Mouse (Mus musculus) hematopoietic stem cell, adult 5-6 weeks (primary cell): ENCODE results near the gene P2rx2. TPM values are rescaled to one million over a fixed set of nuclear protein-coding genes. Genes with fewer than 3 reads are reported as not detected.

Experiments used
- ATAC-seq, 2 experiments: fragments of 125-278 bp in 1 of 2; replicated peaks in 1 of 2; 2 replicates each; pipeline ENCODE4 v1.8.0; 2016 to 2017; ENCODE audit warnings: inconsistent platforms in 2 of 2, mild to moderate bottlenecking in 2 of 2, moderate number of reproducible peaks in 2 of 2, low read depth in 1 of 2, moderate TSS enrichment in 1 of 2; ENCODE audit not compliant: low FRiP score in 2 of 2, poor library complexity in 2 of 2, severe bottlenecking in 2 of 2, insufficient read depth in 1 of 2, low TSS enrichment in 1 of 2
- total RNA-seq: library from RNA; stranded (forward); fragments of 172-1452, 232-1000 nt; gene quantifications from 2 replicates; pipeline ENCODE4 v1.2.3, GENCODE M21; 2017

Gene P2rx2
- total RNA-seq, 1 experiment from 2014 or later = 0.65 TPM

GRCm38 (mm10) chr5:110347006-110347405 is 4.0 kb upstream of the P2rx2 start:
- no peak for ATAC-seq

- peak; percentile 28 to 33; a peak in 2 of 4 replicates for ATAC-seq
These were observed 2.5 kb upstream of the P2rx2 start for GRCm38 (mm10) chr5:110345553-110345952.

GRCm38 (mm10) chr5:110344524-110344923 is 1.5 kb upstream of the P2rx2 start, which contains the start of gene Lrcol1:
Gene Lrcol1 (plus strand): TSS chr5:110344730.
- ATAC-seq = no peak

- ATAC-seq = no peak
These were observed 4.2 kb downstream of the P2rx2 start for GRCm38 (mm10) chr5:110338792-110339191.

- ATAC-seq = peak; percentile 59 to 71
These were observed 12.5 kb downstream of the P2rx2 start for GRCm38 (mm10) chr5:110330508-110330907.

- ATAC-seq = no peak
These were observed 29.9 kb downstream of the P2rx2 start for GRCm38 (mm10) chr5:110313127-110313526.

GRCm38 (mm10) chr5:110308861-110309260 is 34.2 kb downstream of the P2rx2 start:
- no peak for ATAC-seq

- no peak for ATAC-seq
These were observed 42.4 kb downstream of the P2rx2 start for GRCm38 (mm10) chr5:110300591-110300990.

GRCm38 (mm10) chr5:110296637-110297036 is 46.4 kb downstream of the P2rx2 start:
- no peak for ATAC-seq

GRCm38 (mm10) chr5:110291649-110292048 is 51.4 kb downstream of the P2rx2 start:
- no peak for ATAC-seq

Other genes starting within 250 kb of the P2rx2 start
- gene Gm35315, start 248.8 kb downstream of the P2rx2 start, total RNA-seq = 1.5 and 4.4 TPM in 2 replicates
- gene Plcxd1, start 243.2 kb downstream of the P2rx2 start, total RNA-seq = 0.38 and 0.45 TPM in 2 replicates
- gene Gtpbp6, start 235.0 kb downstream of the P2rx2 start, total RNA-seq = 21.9 and 26.9 TPM in 2 replicates
- 12.0 and 16.3 TPM in 2 replicates for gene Zfp605, start 233.1 kb downstream of the P2rx2 start, total RNA-seq
- 30.0 and 55.1 TPM in 2 replicates for gene Chfr, start 207.4 kb downstream of the P2rx2 start, total RNA-seq
- 19.9 and 21.5 TPM in 2 replicates for gene Golga3, start 166.5 kb downstream of the P2rx2 start, total RNA-seq
- 62.4 and 93.2 TPM in 2 replicates for gene Ankle2, start 112.2 kb downstream of the P2rx2 start, total RNA-seq
- gene Pgam5, start 73.3 kb downstream of the P2rx2 start, total RNA-seq = 39.7 and 42.5 TPM in 2 replicates
- gene Pxmp2, start 57.0 kb downstream of the P2rx2 start, total RNA-seq = 1.9 and 13.2 TPM in 2 replicates
- 44.5 and 54.7 TPM in 2 replicates for gene Pole, start 56.9 kb downstream of the P2rx2 start, total RNA-seq
- not detected in 2 replicates for gene Lrcol1, start 1.5 kb upstream of the P2rx2 start, total RNA-seq
- gene Fbrsl1, start 105.3 kb upstream of the P2rx2 start, total RNA-seq = 16.8 and 20.1 TPM in 2 replicates
- gene Galnt9, start 201.1 kb upstream of the P2rx2 start, total RNA-seq = not detected in 2 replicates